Mouse (Mus musculus) yolk sac, embryonic 10.5 days (tissue): ENCODE results near the gene Tbx6.
A peak's percentile ranks its signal among the peaks of the same experiment; 100 is the strongest.
"Not testable (repeated sequence)": the region's sequence is repeated elsewhere in the genome, so short reads cannot be mapped to it uniquely, and the experiment has no call there.

Experiments used
- DNase-seq: peaks from one replicate; pipeline ENCODE4 v3.0.0-alpha.2; 2017; ENCODE audit warnings: low spot score

The Tbx6 gene

GRCm38 (mm10) chr7:126767001-126767400 is 14.3 kb upstream of the Tbx6 start:
- no peak for DNase-seq

DNA sequence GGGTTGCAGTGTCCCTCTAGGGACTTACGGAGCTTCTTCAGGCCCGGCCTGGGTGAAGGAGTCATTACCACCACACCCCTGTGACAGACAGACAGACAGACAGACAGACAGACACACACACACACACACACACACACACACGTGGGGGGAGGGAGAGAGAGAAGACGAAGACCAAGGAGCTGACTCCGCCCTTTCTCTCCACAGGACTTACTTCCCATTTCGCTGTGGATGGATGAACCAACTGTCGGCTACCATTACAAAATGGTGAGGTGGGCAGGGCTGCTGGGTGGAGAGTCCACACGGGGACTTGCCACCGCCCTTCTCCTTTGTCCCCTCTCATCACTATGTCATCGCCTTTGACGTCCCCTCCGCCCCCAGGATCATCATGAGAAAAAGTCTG is 10.5 kb upstream of the Tbx6 start:
- DNase-seq: no peak

DNA sequence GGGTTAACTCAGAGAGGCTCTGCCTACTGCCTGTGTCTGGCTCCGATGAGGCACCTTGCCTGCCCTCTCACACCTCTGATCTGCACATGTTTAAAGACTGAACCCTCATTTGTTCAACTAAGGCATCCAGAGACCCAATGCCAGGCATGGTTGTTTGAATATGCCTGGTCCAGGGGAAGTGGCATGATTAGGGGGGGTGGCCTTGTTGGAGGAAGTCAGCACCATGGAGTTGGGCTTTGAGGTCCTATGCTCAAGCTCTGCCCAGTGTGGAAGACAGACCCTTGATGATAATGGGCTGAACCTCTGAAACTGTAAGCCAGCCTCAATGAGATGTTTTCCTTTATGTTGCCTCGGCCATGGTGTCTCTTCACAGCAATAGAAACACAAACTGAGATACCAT is 7.9 kb upstream of the Tbx6 start:
- DNase-seq: no peak

DNA sequence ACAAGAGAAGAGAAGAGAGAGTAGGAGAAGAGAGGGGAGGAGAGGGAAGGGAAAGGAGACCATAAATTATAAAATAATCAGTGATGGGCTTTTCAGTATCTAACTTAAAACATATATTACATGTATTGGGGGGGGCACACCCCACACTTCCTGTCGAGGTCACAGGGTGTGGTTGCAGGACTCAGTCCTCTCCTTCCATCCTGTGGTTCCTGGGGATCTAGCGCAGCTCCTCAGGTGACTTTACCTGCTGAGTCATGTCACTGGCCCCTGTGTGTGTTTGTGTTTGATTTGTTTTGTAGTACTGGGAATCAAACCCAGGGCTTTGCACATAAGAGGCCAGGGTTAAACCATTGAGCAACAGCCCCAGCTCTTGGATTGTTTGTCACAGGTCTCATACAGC is 6.8 kb upstream of the Tbx6 start:
- DNase-seq: peak; percentile 56

DNA sequence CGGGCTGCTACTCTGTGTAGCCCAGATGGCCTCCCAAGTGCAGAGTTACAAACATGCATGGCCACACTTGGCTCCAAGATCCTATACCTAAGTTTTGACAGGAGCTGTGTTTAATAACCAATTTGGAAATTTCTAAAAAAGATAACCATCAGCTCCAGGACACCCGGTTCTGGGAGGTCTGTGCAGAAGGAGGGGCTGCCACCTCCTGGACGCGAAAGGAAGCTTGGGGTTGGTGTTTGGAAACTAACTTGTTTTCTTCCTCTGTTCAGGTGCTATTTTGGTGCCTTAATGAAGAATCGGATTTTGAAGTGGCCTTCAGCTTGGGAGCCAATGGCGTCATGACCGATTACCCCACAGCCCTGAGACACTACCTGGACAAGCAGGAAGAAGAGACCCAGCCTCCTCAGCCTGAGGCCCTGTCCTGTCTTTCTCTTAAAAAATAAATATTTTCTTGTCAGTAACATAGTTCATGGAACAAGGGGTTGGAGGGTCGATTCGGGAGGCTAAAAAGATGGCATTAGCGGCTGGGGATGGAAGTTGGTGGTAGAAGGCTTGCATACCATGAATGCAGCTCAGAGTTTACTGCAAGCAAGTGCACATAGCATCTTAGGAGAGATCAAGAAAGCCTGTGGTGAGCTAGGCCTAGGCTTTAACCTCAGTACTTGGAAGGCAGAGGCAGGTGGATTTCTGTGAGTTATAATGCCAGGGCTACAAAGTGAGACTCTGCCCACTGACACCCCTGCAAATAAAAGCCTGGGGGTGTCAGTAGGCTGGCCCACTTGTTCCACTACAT is 5.9 kb upstream of the Tbx6 start:
- no peak for DNase-seq

GRCm38 (mm10) chr7:126775978-126776234 is 5.4 kb upstream of the Tbx6 start:
- DNase-seq: no peak

DNA sequence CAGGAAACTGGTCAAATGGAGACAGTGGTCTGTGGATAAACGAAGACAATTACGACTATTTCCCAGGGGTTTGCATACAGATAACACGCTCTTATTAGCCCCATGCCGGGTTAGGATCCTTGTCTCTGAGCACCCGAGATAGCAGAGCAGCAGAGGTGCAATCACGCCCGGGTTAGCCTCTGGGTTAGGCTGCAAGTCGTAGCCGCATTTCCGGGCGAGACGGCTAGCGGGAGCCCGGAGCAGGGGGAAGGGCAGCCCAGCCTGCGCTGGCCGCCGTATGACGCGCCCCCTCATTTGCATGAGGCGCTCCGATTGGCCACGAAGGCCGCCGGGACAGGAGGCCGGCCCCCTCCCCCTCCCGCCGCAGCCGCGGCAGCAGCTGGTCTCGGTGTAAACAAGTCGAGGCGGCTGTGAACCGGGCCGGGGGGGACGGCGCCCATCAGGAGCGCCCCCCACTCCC is 4.7 kb upstream of the Tbx6 start, which contains the start of gene Ypel3:
Ypel3 (plus strand) TSS at position 358 of the 460 bp plus-strand sequence.
- DNase-seq: peak; percentile 92

DNA sequence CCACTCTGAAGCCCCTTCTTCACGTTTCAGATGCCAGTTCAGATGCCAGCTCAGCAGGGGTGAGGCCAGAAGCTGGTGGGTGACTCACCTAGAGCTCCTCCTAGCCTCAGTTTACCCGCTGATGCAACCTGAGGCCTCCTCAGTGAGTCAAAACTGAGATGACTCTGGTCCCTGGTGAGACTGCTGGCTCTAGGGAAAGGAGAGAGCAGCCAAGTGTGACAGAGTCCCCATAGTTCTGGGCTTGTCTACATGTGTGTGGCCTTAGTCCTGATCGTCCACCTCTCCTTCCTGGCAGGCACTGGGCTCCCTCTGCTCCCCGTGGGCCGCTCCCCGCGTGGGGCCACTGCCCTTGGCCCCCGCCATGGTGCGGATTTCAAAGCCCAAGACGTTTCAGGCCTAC is 3.8 kb upstream of the Tbx6 start:
- no peak for DNase-seq

- no peak for DNase-seq
These were observed 3.1 kb upstream of the Tbx6 start for GRCm38 (mm10) chr7:126778147-126778546.

DNA sequence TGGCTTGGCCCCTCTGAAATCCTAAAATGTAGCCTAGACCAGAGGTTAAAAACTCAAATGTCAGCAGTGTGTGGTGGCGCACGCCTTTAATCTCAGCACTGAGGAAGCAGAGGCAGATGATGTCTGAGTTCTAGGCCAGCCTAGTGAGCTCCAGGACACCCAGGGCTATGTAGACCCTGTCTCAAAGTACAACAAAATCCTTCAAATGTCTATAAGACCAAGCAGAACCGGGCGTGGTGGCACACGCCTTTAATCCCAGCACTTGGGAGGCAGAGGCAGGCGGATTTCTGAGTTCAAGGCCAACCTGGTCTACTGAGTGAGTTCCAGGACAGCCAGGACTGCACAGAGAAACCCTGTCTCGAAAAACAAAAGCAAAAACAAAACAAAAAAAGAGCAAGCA is 2.2 kb upstream of the Tbx6 start:
- not testable (repeated sequence) for DNase-seq

GRCm38 (mm10) chr7:126779983-126780970 is 1.0 kb upstream of the Tbx6 start:
- peak; percentile 77 for DNase-seq

DNA sequence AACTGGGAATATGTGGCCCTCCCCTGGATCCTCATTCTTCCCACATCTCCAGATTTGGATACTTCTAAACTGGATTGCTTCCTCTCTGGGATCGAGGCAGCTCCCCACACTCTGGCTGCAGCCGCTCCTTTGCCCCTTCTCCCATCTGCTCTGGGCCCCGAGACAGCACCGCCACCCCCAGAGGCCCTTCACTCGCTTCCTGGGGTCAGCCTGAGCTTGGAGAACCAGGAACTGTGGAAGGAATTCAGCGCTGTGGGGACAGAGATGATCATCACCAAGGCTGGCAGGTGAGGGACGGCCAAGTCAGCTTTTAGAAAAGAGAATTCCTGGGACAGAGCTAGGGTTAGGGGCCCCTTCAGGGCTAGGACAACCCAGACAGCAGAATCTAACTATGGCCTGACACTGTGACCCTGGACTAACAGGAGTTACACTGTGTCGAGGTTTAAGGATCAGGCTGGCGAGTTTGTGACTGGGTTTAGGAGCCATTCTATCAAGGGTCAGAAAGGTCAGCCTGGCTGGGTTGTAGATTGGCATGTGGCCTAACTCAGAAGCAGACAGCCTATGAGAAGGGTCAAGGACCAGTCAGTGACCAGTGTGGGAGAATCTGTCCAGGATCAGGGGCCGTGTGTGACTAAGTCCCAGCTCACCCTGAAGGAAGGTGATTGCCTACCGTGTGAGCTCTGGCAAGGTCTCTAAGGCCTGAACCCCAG is 533 bp downstream of the Tbx6 start:
- no peak for DNase-seq

GRCm38 (mm10) chr7:126782693-126783092 is 1.4 kb downstream of the Tbx6 start:
- DNase-seq: no peak

DNA sequence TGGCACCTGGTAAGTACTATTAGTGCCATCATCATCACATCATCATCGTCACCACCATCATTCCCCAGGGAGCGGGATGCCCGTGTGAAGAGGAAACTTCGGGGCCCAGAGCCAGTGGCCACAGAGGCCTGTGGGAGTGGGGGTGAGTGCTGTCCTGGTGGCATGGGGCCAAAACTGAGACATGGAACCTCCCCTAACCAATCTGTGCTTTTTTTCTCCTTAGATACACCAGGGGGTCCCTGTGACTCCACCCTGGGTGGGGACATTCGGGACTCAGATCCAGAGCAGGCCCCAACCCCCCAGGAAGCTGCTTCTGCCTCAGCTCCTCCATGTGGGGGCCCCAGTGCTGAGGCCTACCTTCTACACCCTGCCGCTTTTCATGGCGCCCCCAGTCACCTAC is 3.2 kb downstream of the Tbx6 start:
- DNase-seq: no peak

DNA sequence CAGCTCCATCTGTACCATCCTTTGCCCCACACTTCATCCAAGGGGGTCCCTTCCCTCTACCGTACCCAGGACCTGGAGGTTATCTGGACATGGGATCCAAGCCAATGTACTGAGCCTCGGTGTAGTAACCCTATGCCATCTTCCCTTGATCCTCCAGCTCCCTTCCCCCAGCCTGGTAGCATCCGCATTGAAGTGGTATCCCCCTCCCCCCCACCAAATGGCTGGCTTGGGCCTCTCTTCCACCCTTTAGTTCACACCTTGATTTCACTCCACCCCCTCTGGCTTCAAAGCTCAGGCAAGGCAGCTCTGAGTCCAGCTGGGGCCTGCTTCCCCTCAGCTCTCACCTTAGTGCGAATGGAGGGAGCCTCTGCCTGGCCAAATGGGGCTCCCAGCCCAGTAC is 3.8 kb downstream of the Tbx6 start:
- no peak for DNase-seq

GRCm38 (mm10) chr7:126786142-126786541 is 4.9 kb downstream of the Tbx6 start:
- DNase-seq: no peak

GRCm38 (mm10) chr7:126789141-126789540 is 7.9 kb downstream of the Tbx6 start:
- DNase-seq: no peak

GRCm38 (mm10) chr7:126791851-126792720 is 10.8 kb downstream of the Tbx6 start, which contains the start of gene Ppp4c:
Gene Ppp4c, minus strand, starts transcription at chr7:126792496.
- peak; percentile 98 for DNase-seq

- DNase-seq: no peak
These were observed 11.6 kb downstream of the Tbx6 start for GRCm38 (mm10) chr7:126792721-126793443.

GRCm38 (mm10) chr7:126793456-126794270 is 12.4 kb downstream of the Tbx6 start:
- no peak for DNase-seq
